Mouse (Mus musculus): ENCODE data around the gene Vill. TPM values are rescaled to one million over a fixed set of nuclear protein-coding genes. Genes with fewer than 3 reads are reported as not detected.

Gene Vill
- polyA plus RNA-seq, 1 experiment from 2014 or later: 13.7 TPM

DNA sequence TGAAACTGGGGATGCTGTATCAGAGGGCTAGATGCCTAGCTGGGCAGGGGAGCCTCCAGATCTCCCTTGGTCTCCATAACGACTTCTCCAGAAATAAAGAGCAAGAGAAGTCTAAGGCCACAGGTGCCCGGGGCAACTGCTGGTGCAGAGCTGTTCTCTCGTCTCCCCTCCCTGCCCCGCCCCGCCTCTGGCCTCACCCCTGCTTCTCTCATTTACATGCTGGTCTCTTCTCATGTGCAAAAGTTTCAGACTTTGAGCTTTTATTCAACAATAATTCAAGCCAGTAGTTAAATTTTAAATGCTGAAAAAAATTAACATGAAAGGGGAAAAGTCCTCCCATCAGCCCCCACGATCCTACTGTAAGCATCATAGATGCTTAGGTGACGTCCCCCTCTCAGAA lies 30.8 kb upstream of the Vill start:
- WGBS: 69% methylated on average over 7 of the region's 7 CpGs
- no peak overlapping the region for H3K4me3 ChIP-seq (ENCODE audit: low read length)
- no peak for ATAC-seq
- peaks cover 8% of the 10 kb centered on the region for H3K4me1 ChIP-seq (ENCODE audit: control insufficient read depth, insufficient read depth, low read length)
- no peak overlapping the region for H3K4me2 ChIP-seq (ENCODE audit: low read depth, low read length)
- no peak overlapping the region for H3K27ac ChIP-seq (ENCODE audit: low read length)
- no peak overlapping the region for H3K9ac ChIP-seq (ENCODE audit: low read depth, low read length)
- H3K36me3 ChIP-seq (ENCODE audit: control insufficient read depth, insufficient read depth, low read length): no peaks in the 10 kb centered on the region
- H3K27me3 ChIP-seq (replicated peaks; ENCODE audit: control insufficient read depth, insufficient read depth, low read length): no peaks in the 10 kb centered on the region
- H3K9me3 ChIP-seq (ENCODE audit: control insufficient read depth, low read length): no peaks in the 10 kb centered on the region

DNA sequence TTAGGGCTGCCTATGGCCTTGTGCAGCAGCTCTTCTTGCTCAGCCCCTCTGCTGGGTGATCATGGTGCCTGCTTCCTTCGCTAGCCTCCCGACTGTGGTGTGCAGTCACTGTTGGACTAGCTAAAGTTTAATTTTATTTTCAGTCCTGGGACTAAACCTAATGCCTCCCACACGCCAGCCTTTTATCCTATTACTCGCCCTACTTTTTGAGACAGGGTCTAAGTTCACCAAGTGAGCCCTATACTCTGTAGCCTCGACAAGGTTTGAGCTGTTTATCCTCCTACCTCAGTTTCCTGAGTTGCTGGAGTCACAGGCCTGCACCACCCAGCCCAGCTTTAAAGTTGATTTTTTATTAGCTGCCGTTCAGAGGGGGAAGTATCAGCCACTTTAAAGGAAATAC lies 27.3 kb upstream of the Vill start:
- no peaks in the 10 kb centered on the region for H3K9me3 ChIP-seq (ENCODE audit: control insufficient read depth, low read length)
- no peak overlapping the region for H3K4me3 ChIP-seq (ENCODE audit: low read length)
- H3K27me3 ChIP-seq (replicated peaks; ENCODE audit: control insufficient read depth, insufficient read depth, low read length): no peaks in the 10 kb centered on the region
- H3K27ac ChIP-seq (ENCODE audit: low read length): peak overlapping the region; percentile 39; the same call in 1 of the 2 replicates
- H3K4me2 ChIP-seq (ENCODE audit: low read depth, low read length): no peak overlapping the region
- H3K36me3 ChIP-seq (ENCODE audit: control insufficient read depth, insufficient read depth, low read length): no peaks in the 10 kb centered on the region; the same call in 1 of the 2 replicates
- 71% methylated on average over 6 of the region's 6 CpGs for WGBS
- no peak for ATAC-seq
- no peak overlapping the region for H3K9ac ChIP-seq (ENCODE audit: low read depth, low read length)
- peaks cover 8% of the 10 kb centered on the region for H3K4me1 ChIP-seq (ENCODE audit: control insufficient read depth, insufficient read depth, low read length)

DNA sequence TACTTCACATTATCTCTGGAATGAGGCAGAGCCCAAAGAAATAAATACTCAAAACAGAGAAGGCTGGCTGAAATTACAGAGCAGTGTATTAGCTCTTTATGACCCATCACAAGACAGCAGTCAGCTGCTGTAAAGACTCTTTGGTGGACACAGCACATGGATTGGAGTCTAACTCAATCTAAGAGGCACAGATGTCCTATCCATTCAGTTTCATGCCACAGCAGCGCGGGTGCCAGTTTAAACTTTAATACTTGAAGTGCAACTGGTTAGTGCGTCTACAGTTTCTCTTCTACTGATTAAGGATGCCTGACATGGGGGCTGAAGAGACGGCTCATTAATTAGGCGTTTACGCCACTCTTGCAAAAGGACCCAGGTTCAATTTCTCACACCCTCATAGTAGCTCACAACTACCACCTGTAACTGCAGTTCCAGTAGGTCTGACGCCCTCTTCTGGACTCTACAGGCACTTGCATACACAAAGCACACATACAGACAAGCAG lies 26.7 kb upstream of the Vill start:
- H3K4me1 ChIP-seq (ENCODE audit: control insufficient read depth, insufficient read depth, low read length): peaks cover 2% of the 10 kb centered on the region
- H3K4me3 ChIP-seq (ENCODE audit: low read length): no peak overlapping the region
- H3K27me3 ChIP-seq (replicated peaks; ENCODE audit: control insufficient read depth, insufficient read depth, low read length): no peaks in the 10 kb centered on the region
- no peak overlapping the region for H3K9ac ChIP-seq (ENCODE audit: low read depth, low read length)
- H3K36me3 ChIP-seq (ENCODE audit: control insufficient read depth, insufficient read depth, low read length): no peaks in the 10 kb centered on the region; the same call in 1 of the 2 replicates
- 89% methylated on average over 7 of the region's 7 CpGs for WGBS
- no peaks in the 10 kb centered on the region for H3K9me3 ChIP-seq (ENCODE audit: control insufficient read depth, low read length)
- peak; percentile 32; the same call in 1 of the 2 replicates for ATAC-seq
- H3K4me2 ChIP-seq (ENCODE audit: low read depth, low read length): no peak overlapping the region
- no peak overlapping the region for H3K27ac ChIP-seq (ENCODE audit: low read length)

DNA sequence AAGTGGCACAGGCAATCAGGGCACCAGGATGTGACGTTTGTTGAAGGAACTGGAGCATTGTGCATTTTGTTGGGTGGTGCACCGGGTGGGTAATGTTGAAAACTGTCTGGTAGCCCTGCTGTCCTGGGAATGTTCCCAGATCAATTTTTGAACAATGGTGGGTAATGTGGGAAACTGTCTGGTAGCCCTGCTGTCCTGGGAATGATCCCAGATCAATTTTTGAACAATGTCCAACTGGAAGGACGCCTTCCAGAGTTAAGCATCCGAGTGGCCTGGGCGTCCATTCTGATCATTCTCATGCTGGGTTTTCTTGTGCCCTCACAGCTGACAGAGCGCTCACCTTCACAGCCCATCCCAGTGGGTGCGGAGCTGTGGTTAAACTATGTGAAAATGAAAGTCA lies 25.2 kb upstream of the Vill start:
- H3K4me2 ChIP-seq (ENCODE audit: low read depth, low read length): no peak overlapping the region
- H3K4me3 ChIP-seq (ENCODE audit: low read length): no peak overlapping the region
- ATAC-seq: no peak
- no peaks in the 10 kb centered on the region for H3K9me3 ChIP-seq (ENCODE audit: control insufficient read depth, low read length)
- peaks cover 2% of the 10 kb centered on the region for H3K4me1 ChIP-seq (ENCODE audit: control insufficient read depth, insufficient read depth, low read length)
- H3K27me3 ChIP-seq (replicated peaks; ENCODE audit: control insufficient read depth, insufficient read depth, low read length): no peaks in the 10 kb centered on the region
- no peak overlapping the region for H3K27ac ChIP-seq (ENCODE audit: low read length)
- 91% methylated on average over 7 of the region's 7 CpGs for WGBS
- H3K36me3 ChIP-seq (ENCODE audit: control insufficient read depth, insufficient read depth, low read length): no peaks in the 10 kb centered on the region; the same call in 1 of the 2 replicates
- H3K9ac ChIP-seq (ENCODE audit: low read depth, low read length): no peak overlapping the region

DNA sequence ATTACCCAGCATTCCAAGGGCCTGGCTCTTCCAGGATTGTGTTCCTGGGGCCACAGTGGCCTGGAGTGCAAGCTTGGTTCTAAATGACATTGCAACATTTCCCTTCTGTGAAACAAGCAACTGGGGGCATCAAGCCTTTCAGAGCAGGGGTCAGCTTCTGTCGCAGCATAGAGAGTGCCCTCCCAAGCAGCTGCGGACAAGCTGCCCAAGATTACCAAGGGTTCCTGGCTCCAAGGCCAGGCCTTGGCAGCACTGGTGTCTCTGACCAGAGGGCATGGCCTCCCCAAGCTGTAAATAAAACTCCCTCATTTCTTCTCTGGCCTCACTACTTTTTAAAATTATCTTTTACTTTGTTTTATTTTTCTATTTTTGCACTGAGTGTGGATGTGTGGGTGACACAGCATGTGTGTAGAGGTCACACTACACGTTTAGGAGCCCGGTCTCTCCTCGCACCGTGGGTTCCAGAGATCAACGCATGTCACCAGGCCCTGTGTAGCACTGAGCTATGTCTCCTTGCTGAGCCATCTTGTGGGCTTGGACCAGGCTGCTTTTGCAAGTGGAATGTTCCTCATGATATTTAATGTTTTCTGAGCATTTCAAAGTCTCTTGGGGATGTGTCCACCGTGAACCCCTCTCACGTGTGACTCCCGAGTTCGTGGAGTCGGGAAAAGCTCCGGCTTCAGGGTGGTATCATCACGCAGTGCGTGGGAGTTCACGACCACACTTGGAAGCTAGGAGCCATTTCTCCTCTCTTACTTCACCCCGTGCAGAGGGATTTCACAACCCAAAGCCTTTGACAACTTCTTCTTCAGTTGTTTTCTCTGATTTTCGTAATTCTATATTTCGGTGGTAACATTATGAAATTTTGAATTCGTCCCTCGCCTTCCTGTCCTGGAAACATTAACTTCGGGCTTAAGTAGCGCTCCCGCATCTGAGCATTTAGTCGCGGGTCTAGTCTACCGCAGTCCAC lies 24.1 kb upstream of the Vill start:
- Histone ChIP-seq H3K9ac (ENCODE audit: low read depth, low read length) (no peak overlapping the region), H3K27me3 (replicated peaks; ENCODE audit: control insufficient read depth, insufficient read depth, low read length) (no peaks in the 10 kb centered on the region), H3K4me1 (ENCODE audit: control insufficient read depth, insufficient read depth, low read length) (peaks cover 2% of the 10 kb centered on the region), H3K36me3 (ENCODE audit: control insufficient read depth, insufficient read depth, low read length) (no peaks in the 10 kb centered on the region; the same call in 1 of the 2 replicates), H3K9me3 (ENCODE audit: control insufficient read depth, low read length) (no peaks in the 10 kb centered on the region), H3K27ac (ENCODE audit: low read length) (no peak overlapping the region), H3K4me2 (ENCODE audit: low read depth, low read length) (no peak overlapping the region), H3K4me3 (ENCODE audit: low read length) (no peak overlapping the region)
- 95% methylated on average over 27 of the region's 27 CpGs for WGBS
- no peak for ATAC-seq

DNA sequence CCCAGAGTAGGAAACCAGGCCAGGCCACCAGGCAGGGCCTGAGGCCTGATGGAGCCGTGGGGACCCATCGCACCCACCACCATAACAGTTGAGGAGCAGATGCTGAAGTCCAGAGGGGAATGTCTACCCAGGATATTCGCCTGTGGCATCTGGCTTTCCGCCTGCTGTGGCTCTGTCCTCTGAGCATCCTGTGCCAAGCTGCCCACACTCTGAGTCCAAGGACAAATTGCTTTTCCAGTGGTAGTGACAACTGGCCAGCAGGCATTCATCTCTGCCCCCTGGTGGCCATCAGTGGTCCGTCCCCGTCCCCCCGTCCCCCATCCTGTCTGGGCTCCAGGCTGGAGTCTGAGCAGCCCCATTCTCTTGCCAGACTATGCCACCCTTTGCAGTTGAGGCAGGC lies 23.0 kb upstream of the Vill start:
- Histone ChIP-seq H3K4me1 (ENCODE audit: control insufficient read depth, insufficient read depth, low read length) (peaks cover under 1% of the 10 kb centered on the region), H3K36me3 (ENCODE audit: control insufficient read depth, insufficient read depth, low read length) (peaks cover 4% of the 10 kb centered on the region), H3K9me3 (ENCODE audit: control insufficient read depth, low read length) (no peaks in the 10 kb centered on the region), H3K9ac (ENCODE audit: low read depth, low read length) (no peak overlapping the region), H3K27ac (ENCODE audit: low read length) (no peak overlapping the region), H3K4me2 (ENCODE audit: low read depth, low read length) (no peak overlapping the region), H3K4me3 (ENCODE audit: low read length) (no peak overlapping the region), H3K27me3 (replicated peaks; ENCODE audit: control insufficient read depth, insufficient read depth, low read length) (no peaks in the 10 kb centered on the region)
- ATAC-seq: peak; percentile 54; the same call in 1 of the 2 replicates
- 58% methylated on average over 7 of the region's 7 CpGs for WGBS

DNA sequence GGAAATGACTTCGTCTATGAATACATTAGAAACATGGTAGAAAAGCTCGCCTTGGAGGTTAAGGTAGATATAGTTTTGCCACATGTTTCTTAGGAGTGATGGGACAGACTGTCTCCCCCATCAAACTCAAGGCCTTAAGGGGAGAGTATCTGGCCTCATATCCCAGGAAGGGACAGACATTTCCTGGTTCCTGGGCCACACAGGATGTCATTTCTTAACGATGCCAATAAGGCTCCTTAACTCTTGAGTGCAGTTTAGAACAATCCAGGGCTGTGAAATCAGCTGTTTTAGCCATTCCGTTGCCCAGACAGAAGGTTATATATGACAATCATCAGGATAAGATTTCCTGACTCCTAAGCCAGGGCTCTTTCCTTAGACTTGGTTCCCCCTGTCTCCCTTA lies 21.5 kb upstream of the Vill start:
- no peaks in the 10 kb centered on the region for H3K9me3 ChIP-seq (ENCODE audit: control insufficient read depth, low read length)
- no peak for ATAC-seq
- H3K4me3 ChIP-seq (ENCODE audit: low read length): no peak overlapping the region
- no peak overlapping the region for H3K9ac ChIP-seq (ENCODE audit: low read depth, low read length)
- no peak overlapping the region for H3K4me2 ChIP-seq (ENCODE audit: low read depth, low read length)
- H3K4me1 ChIP-seq (ENCODE audit: control insufficient read depth, insufficient read depth, low read length): no peaks in the 10 kb centered on the region
- no peak overlapping the region for H3K27ac ChIP-seq (ENCODE audit: low read length)
- WGBS: 84% methylated on average over 4 of the region's 4 CpGs
- H3K36me3 ChIP-seq (ENCODE audit: control insufficient read depth, insufficient read depth, low read length): peaks cover 4% of the 10 kb centered on the region
- H3K27me3 ChIP-seq (replicated peaks; ENCODE audit: control insufficient read depth, insufficient read depth, low read length): no peaks in the 10 kb centered on the region

DNA sequence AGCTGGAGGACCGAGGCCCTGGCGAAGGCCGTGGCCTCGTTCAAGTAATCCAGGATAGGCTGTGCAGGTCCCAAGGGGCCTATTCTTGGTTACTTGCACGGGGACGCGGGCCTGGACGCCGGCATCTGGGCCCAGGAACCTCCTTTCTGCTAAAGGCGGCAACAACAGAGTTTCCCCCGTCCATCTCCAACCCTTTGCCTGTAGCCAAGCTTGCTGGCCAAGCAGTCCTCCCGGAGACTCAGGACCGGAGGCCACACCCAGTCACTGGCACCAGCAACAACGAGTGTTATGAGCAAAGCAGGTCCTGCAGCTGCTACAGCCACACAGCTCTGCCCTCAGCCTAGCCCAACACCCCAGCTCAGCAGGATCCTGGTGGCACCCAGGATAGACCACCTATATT lies 20.8 kb upstream of the Vill start:
- Histone ChIP-seq H3K9me3 (ENCODE audit: control insufficient read depth, low read length) (no peaks in the 10 kb centered on the region), H3K4me3 (ENCODE audit: low read length) (no peak overlapping the region), H3K36me3 (ENCODE audit: control insufficient read depth, insufficient read depth, low read length) (peaks cover 4% of the 10 kb centered on the region), H3K9ac (ENCODE audit: low read depth, low read length) (no peak overlapping the region), H3K27ac (ENCODE audit: low read length) (peak overlapping the region; percentile 19; the same call in 1 of the 2 replicates), H3K4me1 (ENCODE audit: control insufficient read depth, insufficient read depth, low read length) (no peaks in the 10 kb centered on the region), H3K27me3 (replicated peaks; ENCODE audit: control insufficient read depth, insufficient read depth, low read length) (no peaks in the 10 kb centered on the region), H3K4me2 (ENCODE audit: low read depth, low read length) (no peak overlapping the region)
- no peak for ATAC-seq
- 75% methylated on average over 14 of the region's 14 CpGs for WGBS

DNA sequence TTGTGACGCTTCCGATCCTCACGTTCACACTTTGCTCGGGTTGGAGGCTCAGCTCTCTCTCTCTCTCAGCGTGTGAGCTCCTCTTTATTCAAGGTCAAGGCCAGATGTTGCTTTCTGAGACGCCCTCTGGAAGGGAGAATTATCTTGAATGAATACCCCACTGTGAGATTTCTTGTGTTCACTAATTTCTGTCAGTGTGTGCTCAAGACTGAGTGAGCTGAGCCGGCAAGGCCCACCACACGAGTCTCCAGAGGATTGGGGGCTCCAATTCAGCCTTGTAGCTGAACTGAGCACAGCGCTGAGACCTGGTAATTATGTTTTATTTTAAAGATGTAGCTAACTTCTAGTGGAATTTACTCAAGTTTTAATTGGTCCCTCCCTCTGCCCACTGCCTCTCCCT lies 20.0 kb upstream of the Vill start:
- 68% methylated on average over 9 of the region's 9 CpGs for WGBS
- H3K27me3 ChIP-seq (replicated peaks; ENCODE audit: control insufficient read depth, insufficient read depth, low read length): no peaks in the 10 kb centered on the region
- H3K36me3 ChIP-seq (ENCODE audit: control insufficient read depth, insufficient read depth, low read length): peaks cover 4% of the 10 kb centered on the region
- no peak overlapping the region for H3K27ac ChIP-seq (ENCODE audit: low read length)
- H3K4me2 ChIP-seq (ENCODE audit: low read depth, low read length): no peak overlapping the region
- H3K9me3 ChIP-seq (ENCODE audit: control insufficient read depth, low read length): no peaks in the 10 kb centered on the region
- no peak overlapping the region for H3K9ac ChIP-seq (ENCODE audit: low read depth, low read length)
- ATAC-seq: no peak
- no peak overlapping the region for H3K4me3 ChIP-seq (ENCODE audit: low read length)
- H3K4me1 ChIP-seq (ENCODE audit: control insufficient read depth, insufficient read depth, low read length): 0 out of 2 replicates have a peak, but pooled peaks cover 5% of the 10 kb centered on the region

All from intestine, embryonic 16.5 days (tissue).